Mouse (Mus musculus): Measurements from ENCODE around the gene Gm17324. TPM values are rescaled to one million over a fixed set of nuclear protein-coding genes. Genes with fewer than 3 reads are reported as not detected.

Gene Gm17324
- total RNA-seq, 4 experiments from 2014 or later: 0.32 TPM; not detected in 3

- DNase-seq: no peak
Observed at GRCm38 (mm10) chr9:78463337-78463736, 14.8 kb upstream of the Gm17324 start.

GRCm38 (mm10) chr9:78457026-78457425 is 8.4 kb upstream of the Gm17324 start:
- no peak for DNase-seq

GRCm38 (mm10) chr9:78451382-78451781 is 2.8 kb upstream of the Gm17324 start:
- DNase-seq: no peak

GRCm38 (mm10) chr9:78450404-78450803 is 1.8 kb upstream of the Gm17324 start:
- DNase-seq: no peak

- DNase-seq: no peak
Observed at GRCm38 (mm10) chr9:78447606-78447972, 997 bp downstream of the Gm17324 start.

GRCm38 (mm10) chr9:78442579-78443392 is 5.8 kb downstream of the Gm17324 start, which contains the start of gene Cgas:
Cgas (minus strand) TSS chr9:78443237.
- peak; percentile 42 for DNase-seq

- no peak for DNase-seq
Observed at GRCm38 (mm10) chr9:78442237-78442578, 6.4 kb downstream of the Gm17324 start.

- DNase-seq: no peak
Observed at GRCm38 (mm10) chr9:78439426-78439825, 9.2 kb downstream of the Gm17324 start.

- no peak for DNase-seq
Observed at GRCm38 (mm10) chr9:78432471-78432870, 16.1 kb downstream of the Gm17324 start.

- DNase-seq: no peak
Observed at GRCm38 (mm10) chr9:78430486-78430885, 18.1 kb downstream of the Gm17324 start.

- DNase-seq: no peak
Observed at GRCm38 (mm10) chr9:78429551-78429950, 19.0 kb downstream of the Gm17324 start.

- no peak for DNase-seq
Observed at GRCm38 (mm10) chr9:78428870-78429432, 19.6 kb downstream of the Gm17324 start.

GRCm38 (mm10) chr9:78428185-78428584 is 20.4 kb downstream of the Gm17324 start:
- DNase-seq: no peak

GRCm38 (mm10) chr9:78427362-78427781 is 21.2 kb downstream of the Gm17324 start:
- no peak for DNase-seq

- DNase-seq: no peak
Observed at GRCm38 (mm10) chr9:78401596-78401995, 47.0 kb downstream of the Gm17324 start.

GRCm38 (mm10) chr9:78400570-78400969 is 48.0 kb downstream of the Gm17324 start:
- no peak for DNase-seq

Small RNAs within 50 kb of the gene (microRNA-seq; reads per million reads assigned to microRNA genes)
- 0 reads per million in 2 experiments for gene Gm26377

Other genes with a start within 250 kb of the Gm17324 start
- gene Gsta1, start 218.1 kb downstream of the Gm17324 start, total RNA-seq (2022): 1 to 10 TPM in 1 of 4 experiments, under 1 TPM in 1, not detected in 2; 0.35 to 1.5 TPM
- gene Gm3776, start 191.7 kb downstream of the Gm17324 start, total RNA-seq (2022): not detected
- under 1 TPM in 1 of 4 experiments, not detected in 3; 0.46 TPM for gene Gm10639, start 158.9 kb downstream of the Gm17324 start, total RNA-seq (2022)
- gene Omt2a, start 134.0 kb downstream of the Gm17324 start, total RNA-seq (2022): not detected
- not detected for gene Omt2b, start 121.2 kb downstream of the Gm17324 start, total RNA-seq (2022)
- gene Gsta2, start 93.0 kb downstream of the Gm17324 start, total RNA-seq (2022): 1 to 10 TPM in 2 of 4 experiments, not detected in 2; 6.1 to 7.5 TPM
- not detected for gene Dppa5a, start 80.6 kb downstream of the Gm17324 start, total RNA-seq (2022)
- not detected for gene Ooep, start 70.1 kb downstream of the Gm17324 start, total RNA-seq (2022)
- not detected for gene Ddx43, start 53.0 kb downstream of the Gm17324 start, total RNA-seq (2022)
- gene Cgas, start 5.5 kb downstream of the Gm17324 start, total RNA-seq (2022): under 1 TPM; 0.52 to 0.86 (median 0.72) TPM
- 10 to 100 TPM; 27.4 to 33.7 (median 30.5) TPM for gene Mto1, start 578 bp downstream of the Gm17324 start, total RNA-seq (2022)
- gene Eef1a1, start 40.4 kb upstream of the Gm17324 start, total RNA-seq (2022): 1,000 to 10,000 TPM; 5,975 to 6,274 (median 6,040) TPM
- gene Slc17a5, start 139.3 kb upstream of the Gm17324 start, total RNA-seq (2022): 10 to 100 TPM; 11.1 to 13.3 (median 12.8) TPM
- gene Cd109, start 166.8 kb upstream of the Gm17324 start, total RNA-seq (2022): under 1 TPM; 0.09 to 0.46 (median 0.24) TPM